Mouse (Mus musculus): Measurements from ENCODE around the gene 2200002D01Rik. TPM values are rescaled to one million over a fixed set of nuclear protein-coding genes. Genes with fewer than 3 reads are reported as not detected.

2200002D01Rik gene
- polyA plus RNA-seq, 1 experiment, result 7.2 TPM

GRCm38 (mm10) chr7:29236593-29236992 is 11.7 kb downstream of the 2200002D01Rik start:
- no peak for DNase-seq
- WGBS, result 67% methylated on average over 4 of the region's 4 CpGs
- Histone ChIP-seq H3K27me3 (replicated peaks; ENCODE audit: control insufficient read depth, insufficient read depth, low read length) (no peaks in the 10 kb centered on the region), H3K27ac (ENCODE audit: insufficient read depth, low read depth, low read length) (no peak overlapping the region), H3K4me3 (ENCODE audit: insufficient read depth, low read depth, low read length) (no peak overlapping the region), H3K36me3 (ENCODE audit: control insufficient read depth, insufficient read depth, low read length) (no peaks in the 10 kb centered on the region), H3K4me1 (ENCODE audit: control insufficient read depth, insufficient read depth, low read length) (peaks cover 9% of the 10 kb centered on the region)
- TF ChIP-seq POLR2A (IDR thresholded peaks at IDR 0.05; ENCODE audit: low read depth, low read length) (no peak), CTCF (conservative IDR thresholded peaks at IDR 0.05; ENCODE audit: insufficient read depth, insufficient read length, low read depth, low read length) (no peak)

GRCm38 (mm10) chr7:29234661-29235060 is 13.6 kb downstream of the 2200002D01Rik start:
- Histone ChIP-seq H3K4me3 (ENCODE audit: insufficient read depth, low read depth, low read length) (no peak overlapping the region), H3K4me1 (ENCODE audit: control insufficient read depth, insufficient read depth, low read length) (peaks cover 9% of the 10 kb centered on the region), H3K27ac (ENCODE audit: insufficient read depth, low read depth, low read length) (no peak overlapping the region), H3K27me3 (replicated peaks; ENCODE audit: control insufficient read depth, insufficient read depth, low read length) (no peaks in the 10 kb centered on the region), H3K36me3 (ENCODE audit: control insufficient read depth, insufficient read depth, low read length) (no peaks in the 10 kb centered on the region)
- no peak for DNase-seq
- TF ChIP-seq POLR2A (IDR thresholded peaks at IDR 0.05; ENCODE audit: low read depth, low read length), result no peak
- TF ChIP-seq CTCF (conservative IDR thresholded peaks at IDR 0.05; ENCODE audit: insufficient read depth, insufficient read length, low read depth, low read length), result peak; percentile 26; the same call in 1 of the 2 replicates
- WGBS, result 84% methylated on average over 5 of the region's 5 CpGs

- no peak overlapping the region for H3K4me3 ChIP-seq (ENCODE audit: insufficient read depth, low read depth, low read length)
- TF ChIP-seq POLR2A (IDR thresholded peaks at IDR 0.05; ENCODE audit: low read depth, low read length), result no peak
- TF ChIP-seq CTCF (conservative IDR thresholded peaks at IDR 0.05; ENCODE audit: insufficient read depth, insufficient read length, low read depth, low read length), result no peak
- WGBS, result 68% methylated on average over 6 of the region's 6 CpGs
- H3K36me3 ChIP-seq (ENCODE audit: control insufficient read depth, insufficient read depth, low read length), result no peaks in the 10 kb centered on the region
- DNase-seq, result no peak
- H3K4me1 ChIP-seq (ENCODE audit: control insufficient read depth, insufficient read depth, low read length), result peaks cover 2% of the 10 kb centered on the region; the same call in 1 of the 2 replicates
- H3K27ac ChIP-seq (ENCODE audit: insufficient read depth, low read depth, low read length), result no peak overlapping the region
- no peaks in the 10 kb centered on the region for H3K27me3 ChIP-seq (replicated peaks; ENCODE audit: control insufficient read depth, insufficient read depth, low read length)
These were observed 14.5 kb downstream of the 2200002D01Rik start for GRCm38 (mm10) chr7:29233745-29234144.

- Histone ChIP-seq H3K4me3 (ENCODE audit: insufficient read depth, low read depth, low read length) (peak within 1 kb of the TSS; percentile 57), H3K36me3 (ENCODE audit: control insufficient read depth, insufficient read depth, low read length) (no peaks in the 10 kb centered on the region), H3K4me1 (ENCODE audit: control insufficient read depth, insufficient read depth, low read length) (no peaks in the 10 kb centered on the region), H3K27ac (ENCODE audit: insufficient read depth, low read depth, low read length) (0 out of 2 replicates have a peak within 1 kb of the TSS, but pooled peaks have one; percentile 12), H3K27me3 (replicated peaks; ENCODE audit: control insufficient read depth, insufficient read depth, low read length) (no peaks in the 10 kb centered on the region)
- TF ChIP-seq POLR2A (IDR thresholded peaks at IDR 0.05; ENCODE audit: low read depth, low read length) (no peak), CTCF (conservative IDR thresholded peaks at IDR 0.05; ENCODE audit: insufficient read depth, insufficient read length, low read depth, low read length) (no peak)
- peak; percentile 52 for DNase-seq
- WGBS, result 2% methylated on average over 62 of the region's 62 CpGs
These were observed 15.8 kb downstream of the 2200002D01Rik start, which contains the start of gene Kcnk6 for GRCm38 (mm10) chr7:29232247-29233013. Kcnk6 (minus strand) TSS chr7:29232515.

- WGBS, result 49% methylated on average over 3 of the region's 3 CpGs
- H3K27ac ChIP-seq (ENCODE audit: insufficient read depth, low read depth, low read length), result no peak overlapping the region
- H3K4me1 ChIP-seq (ENCODE audit: control insufficient read depth, insufficient read depth, low read length), result no peaks in the 10 kb centered on the region
- H3K36me3 ChIP-seq (ENCODE audit: control insufficient read depth, insufficient read depth, low read length), result no peaks in the 10 kb centered on the region
- H3K4me3 ChIP-seq (ENCODE audit: insufficient read depth, low read depth, low read length), result peak overlapping the region; percentile 57
- no peak for DNase-seq
- H3K27me3 ChIP-seq (replicated peaks; ENCODE audit: control insufficient read depth, insufficient read depth, low read length), result no peaks in the 10 kb centered on the region
- TF ChIP-seq POLR2A (IDR thresholded peaks at IDR 0.05; ENCODE audit: low read depth, low read length) (no peak), CTCF (conservative IDR thresholded peaks at IDR 0.05; ENCODE audit: insufficient read depth, insufficient read length, low read depth, low read length) (no peak)
These were observed 16.7 kb downstream of the 2200002D01Rik start for GRCm38 (mm10) chr7:29231517-29231916.

GRCm38 (mm10) chr7:29230560-29230959 is 17.7 kb downstream of the 2200002D01Rik start:
- TF ChIP-seq CTCF (conservative IDR thresholded peaks at IDR 0.05; ENCODE audit: insufficient read depth, insufficient read length, low read depth, low read length), result no peak
- TF ChIP-seq POLR2A (IDR thresholded peaks at IDR 0.05; ENCODE audit: low read depth, low read length), result no peak
- Histone ChIP-seq H3K27me3 (replicated peaks; ENCODE audit: control insufficient read depth, insufficient read depth, low read length) (no peaks in the 10 kb centered on the region), H3K27ac (ENCODE audit: insufficient read depth, low read depth, low read length) (no peak overlapping the region), H3K4me3 (ENCODE audit: insufficient read depth, low read depth, low read length) (no peak overlapping the region), H3K36me3 (ENCODE audit: control insufficient read depth, insufficient read depth, low read length) (no peaks in the 10 kb centered on the region), H3K4me1 (ENCODE audit: control insufficient read depth, insufficient read depth, low read length) (no peaks in the 10 kb centered on the region)
- WGBS, result 46% methylated on average over 3 of the region's 3 CpGs
- DNase-seq, result no peak

GRCm38 (mm10) chr7:29228202-29228601 is 20.1 kb downstream of the 2200002D01Rik start:
- WGBS, result 67% methylated on average over 4 of the region's 4 CpGs
- Histone ChIP-seq H3K4me3 (ENCODE audit: insufficient read depth, low read depth, low read length) (no peak overlapping the region), H3K27ac (ENCODE audit: insufficient read depth, low read depth, low read length) (no peak overlapping the region), H3K36me3 (ENCODE audit: control insufficient read depth, insufficient read depth, low read length) (no peaks in the 10 kb centered on the region), H3K4me1 (ENCODE audit: control insufficient read depth, insufficient read depth, low read length) (no peaks in the 10 kb centered on the region), H3K27me3 (replicated peaks; ENCODE audit: control insufficient read depth, insufficient read depth, low read length) (no peaks in the 10 kb centered on the region)
- DNase-seq, result no peak
- no peak for TF ChIP-seq CTCF (conservative IDR thresholded peaks at IDR 0.05; ENCODE audit: insufficient read depth, insufficient read length, low read depth, low read length)
- no peak for TF ChIP-seq POLR2A (IDR thresholded peaks at IDR 0.05; ENCODE audit: low read depth, low read length)
